Mouse (Mus musculus): ENCODE measurements at regions not wholly inside any gene's neighbourhood (a gene's known extent, or its start where the extent isn't known, plus 50 kb on each side); places are given as distances from the start of the nearest gene placed in this dataset.

DNA sequence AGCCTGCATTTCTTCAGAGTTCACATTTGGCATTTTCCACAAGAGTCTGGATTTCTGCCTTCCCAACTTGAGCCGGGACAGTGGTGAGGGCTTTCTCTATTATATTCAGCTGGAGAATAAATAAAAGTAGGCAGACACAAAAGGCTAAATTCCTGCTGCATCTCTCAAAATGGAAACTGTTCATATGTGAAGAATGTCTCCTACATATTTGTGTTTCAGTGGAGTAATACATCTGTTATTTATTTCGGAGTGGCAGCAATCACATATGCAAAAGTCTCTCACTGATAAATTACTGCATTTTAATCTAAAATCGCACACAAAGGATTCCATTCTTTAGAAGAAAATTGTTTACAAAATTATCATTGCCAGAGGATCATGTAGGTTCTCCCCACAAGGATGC lies 230.9 kb upstream of the Tank start:
- H3K36me3 ChIP-seq, result no peaks in the 10 kb centered on the region
- WGBS, result 88% methylated on average over 3 of the region's 3 CpGs
- H3K4me1 ChIP-seq (replicated peaks), result no peaks in the 10 kb centered on the region
- no peak overlapping the region for H3K4me3 ChIP-seq
- no peak for ATAC-seq (ENCODE audit: insufficient number of reproducible peaks, low FRiP score)
- H3K9ac ChIP-seq, result no peak overlapping the region
- H3K4me2 ChIP-seq, result no peak overlapping the region
- H3K9me3 ChIP-seq (replicated peaks), result no peaks in the 10 kb centered on the region
- H3K27me3 ChIP-seq (replicated peaks), result no peaks in the 10 kb centered on the region
- no peak overlapping the region for H3K27ac ChIP-seq (ENCODE audit: poor library complexity, severe bottlenecking)

DNA sequence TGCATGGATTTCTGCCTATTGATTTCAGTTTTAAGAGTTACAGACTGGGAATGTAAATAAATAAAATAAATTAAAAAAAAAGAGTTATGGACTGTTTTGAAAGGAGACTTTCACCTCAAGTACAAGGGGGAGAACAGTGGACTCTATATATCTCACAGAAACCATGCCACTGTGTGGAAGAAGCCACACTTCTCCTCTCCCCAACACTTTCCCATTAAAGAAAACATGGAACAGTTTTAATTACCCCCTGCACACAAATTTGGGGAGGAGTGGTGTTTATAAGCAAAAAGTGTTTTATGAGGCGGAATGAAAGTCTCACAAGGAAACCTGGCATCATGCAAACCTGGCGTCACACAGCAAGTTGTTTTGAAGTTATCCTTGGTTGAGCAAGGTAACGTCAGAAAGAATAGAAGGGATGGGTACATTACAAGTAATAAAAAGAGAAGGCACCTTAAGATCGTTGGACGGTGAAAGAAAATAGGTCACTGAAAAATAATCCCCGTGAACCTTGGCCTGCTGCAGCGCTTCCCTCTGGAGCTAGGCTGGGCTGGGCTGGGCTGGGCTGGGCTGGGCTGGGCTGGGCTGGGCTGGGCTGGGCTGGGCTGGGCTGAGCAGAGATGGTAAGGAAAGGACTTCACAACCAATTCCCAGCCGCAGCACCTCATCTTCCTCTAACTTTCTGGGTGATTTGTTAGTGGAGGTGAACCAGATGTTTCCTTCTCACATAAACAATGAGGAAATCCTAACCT lies 232.2 kb upstream of the Tank start:
- Histone ChIP-seq H3K4me3 (no peak overlapping the region), H3K4me1 (replicated peaks) (peaks cover 3% of the 10 kb centered on the region; the same call in 1 of the 2 replicates), H3K27ac (ENCODE audit: poor library complexity, severe bottlenecking) (no peak overlapping the region), H3K36me3 (no peaks in the 10 kb centered on the region), H3K4me2 (no peak overlapping the region), H3K9ac (no peak overlapping the region), H3K27me3 (replicated peaks) (no peaks in the 10 kb centered on the region), H3K9me3 (replicated peaks) (no peaks in the 10 kb centered on the region)
- ATAC-seq (ENCODE audit: insufficient number of reproducible peaks, low FRiP score), result no peak
- 63% methylated on average over 8 of the region's 8 CpGs for WGBS

DNA sequence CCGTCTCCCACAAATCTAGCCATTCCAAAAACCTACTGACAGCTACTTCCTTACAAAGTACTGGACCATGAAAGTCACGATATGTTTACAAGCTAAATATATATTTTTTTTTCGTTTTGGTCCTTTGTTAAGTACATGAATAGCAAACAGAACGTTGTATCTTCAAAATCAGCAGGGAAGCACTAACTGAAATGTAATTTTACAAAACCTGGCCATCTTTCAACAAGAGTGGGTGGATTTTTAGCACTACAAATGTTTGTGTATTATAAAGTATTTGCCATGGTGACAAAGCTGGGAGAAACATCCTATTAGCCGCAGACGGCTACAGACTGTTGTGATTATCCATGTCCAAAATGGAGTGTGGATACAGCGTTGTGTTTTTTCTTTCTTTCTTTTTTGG lies 233.1 kb upstream of the Tank start:
- Histone ChIP-seq H3K27ac (ENCODE audit: poor library complexity, severe bottlenecking) (no peak overlapping the region), H3K4me1 (replicated peaks) (peaks cover 5% of the 10 kb centered on the region; the same call in 1 of the 2 replicates), H3K27me3 (replicated peaks) (no peaks in the 10 kb centered on the region), H3K4me3 (no peak overlapping the region), H3K9me3 (replicated peaks) (no peaks in the 10 kb centered on the region), H3K36me3 (no peaks in the 10 kb centered on the region), H3K4me2 (no peak overlapping the region), H3K9ac (no peak overlapping the region)
- WGBS, result 82% methylated on average over 7 of the region's 7 CpGs
- ATAC-seq (ENCODE audit: insufficient number of reproducible peaks, low FRiP score), result no peak

DNA sequence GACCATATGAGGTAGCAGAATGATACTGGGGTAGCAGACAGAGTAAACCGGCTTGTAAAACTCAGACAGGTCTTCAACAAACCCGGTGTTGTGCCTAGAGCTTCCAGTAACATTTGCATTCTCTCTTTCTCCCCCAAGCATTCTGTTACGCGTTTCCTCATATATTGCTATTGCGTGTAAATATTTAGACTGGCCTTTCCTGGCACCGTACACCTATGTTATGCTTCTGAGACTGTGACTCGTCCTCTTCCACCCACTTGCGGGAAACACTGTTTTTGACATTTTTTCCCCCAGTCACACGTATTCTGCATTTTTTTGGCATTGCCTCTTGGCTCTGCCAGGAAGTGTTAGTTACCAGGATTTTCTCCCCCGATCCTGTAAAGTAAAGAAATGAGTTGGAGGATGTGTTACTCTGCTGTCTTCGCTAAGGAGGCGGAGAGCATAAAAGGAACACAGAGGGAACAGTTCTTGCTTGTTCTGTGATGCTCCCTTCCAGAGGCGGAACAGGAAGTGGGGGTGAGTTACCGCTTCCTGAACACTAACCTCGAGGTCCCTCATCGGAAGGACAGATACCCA lies 233.7 kb upstream of the Tank start:
- WGBS, result 81% methylated on average over 16 of the region's 16 CpGs
- no peaks in the 10 kb centered on the region for H3K36me3 ChIP-seq
- ATAC-seq (ENCODE audit: insufficient number of reproducible peaks, low FRiP score), result no peak

DNA sequence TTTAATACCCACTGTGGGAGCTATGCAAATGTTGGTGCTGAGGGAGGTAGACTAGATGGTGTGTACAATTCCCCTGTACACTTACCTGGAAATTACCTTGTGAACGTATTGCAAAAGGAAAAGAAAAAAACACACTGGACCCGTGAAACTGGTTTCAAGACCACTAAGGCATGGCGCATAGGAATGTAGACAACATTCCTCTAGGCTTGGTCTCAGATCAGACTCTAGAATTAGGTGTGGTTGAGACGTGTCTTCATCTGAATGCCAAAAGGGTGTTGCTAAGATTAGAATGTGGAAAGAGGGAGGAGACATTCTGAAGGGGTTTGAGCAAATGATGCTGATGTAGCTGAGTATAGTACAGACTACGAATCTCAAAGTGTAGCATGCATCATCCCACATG lies 237.1 kb upstream of the Tank start:
- no peak overlapping the region for H3K9ac ChIP-seq
- H3K36me3 ChIP-seq, result no peaks in the 10 kb centered on the region
- ATAC-seq (ENCODE audit: insufficient number of reproducible peaks, low FRiP score), result no peak
- no peak overlapping the region for H3K4me3 ChIP-seq
- no peak overlapping the region for H3K4me2 ChIP-seq
- no peaks in the 10 kb centered on the region for H3K27me3 ChIP-seq (replicated peaks)
- H3K27ac ChIP-seq (ENCODE audit: poor library complexity, severe bottlenecking), result no peak overlapping the region
- H3K4me1 ChIP-seq (replicated peaks), result peaks cover 5% of the 10 kb centered on the region; the same call in 1 of the 2 replicates
- H3K9me3 ChIP-seq (replicated peaks), result no peaks in the 10 kb centered on the region
- WGBS, result 43% methylated on average over 5 of the region's 5 CpGs

More for the DNA sequence above, 233.7 kb upstream of the Tank start:
- Histone ChIP-seq H3K4me1 (replicated peaks) (peaks cover 5% of the 10 kb centered on the region; the same call in 1 of the 2 replicates), H3K9me3 (replicated peaks) (no peaks in the 10 kb centered on the region), H3K27me3 (replicated peaks) (no peaks in the 10 kb centered on the region), H3K9ac (no peak overlapping the region), H3K4me3 (no peak overlapping the region), H3K4me2 (no peak overlapping the region), H3K27ac (ENCODE audit: poor library complexity, severe bottlenecking) (no peak overlapping the region)

DNA sequence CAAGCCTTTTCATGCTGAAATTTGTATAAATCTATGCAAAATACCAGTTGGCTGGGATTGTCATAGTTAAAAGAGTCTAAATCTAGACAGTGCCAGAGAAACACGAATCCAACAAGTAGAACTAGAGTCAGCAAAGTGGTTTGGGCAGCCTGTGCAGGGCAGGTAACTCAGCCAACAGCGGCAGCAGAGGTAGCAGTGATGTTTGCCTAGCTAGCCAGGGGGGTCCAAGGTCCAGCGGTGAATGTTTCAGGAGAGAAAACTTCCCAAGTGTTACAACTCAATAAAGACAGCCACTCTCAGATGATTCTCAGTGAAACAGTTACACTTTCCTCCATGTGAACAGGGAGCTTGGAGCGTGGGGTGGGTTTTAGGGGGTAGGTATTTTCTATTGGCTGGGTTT lies 259.2 kb upstream of the Tank start:
- Histone ChIP-seq H3K27ac (ENCODE audit: poor library complexity, severe bottlenecking) (no peak overlapping the region), H3K27me3 (replicated peaks) (no peaks in the 10 kb centered on the region), H3K36me3 (no peaks in the 10 kb centered on the region), H3K9me3 (replicated peaks) (no peaks in the 10 kb centered on the region), H3K9ac (no peak overlapping the region), H3K4me2 (no peak overlapping the region), H3K4me3 (no peak overlapping the region), H3K4me1 (replicated peaks) (no peaks in the 10 kb centered on the region)
- ATAC-seq (ENCODE audit: insufficient number of reproducible peaks, low FRiP score), result no peak
- 79% methylated on average over 4 of the region's 4 CpGs for WGBS

DNA sequence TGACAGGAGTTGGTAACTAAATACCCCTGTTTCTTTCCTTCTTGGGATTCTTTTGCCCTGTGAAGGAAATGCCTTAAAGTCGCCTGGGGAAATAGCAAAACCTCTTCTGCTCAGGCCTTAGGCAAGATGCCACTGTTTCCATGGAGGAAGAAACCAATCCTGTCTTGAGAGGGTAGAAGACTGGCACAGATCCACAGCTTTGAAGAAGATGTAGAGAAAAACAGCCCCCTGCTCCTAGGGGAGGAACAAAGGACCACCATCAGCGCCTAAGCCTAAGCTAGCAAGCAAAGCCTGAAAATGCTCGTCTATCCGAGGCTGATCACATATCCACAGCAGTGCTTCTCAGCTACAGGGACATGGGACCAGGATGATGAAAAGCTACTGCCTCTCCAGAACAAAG lies 268.0 kb upstream of the Tank start:
- H3K4me1 ChIP-seq (replicated peaks), result no peaks in the 10 kb centered on the region
- H3K27ac ChIP-seq (ENCODE audit: poor library complexity, severe bottlenecking), result no peak overlapping the region
- H3K9me3 ChIP-seq (replicated peaks), result no peaks in the 10 kb centered on the region
- H3K27me3 ChIP-seq (replicated peaks), result no peaks in the 10 kb centered on the region
- no peak for ATAC-seq (ENCODE audit: insufficient number of reproducible peaks, low FRiP score)
- H3K36me3 ChIP-seq, result no peaks in the 10 kb centered on the region
- WGBS, result 65% methylated on average over 4 of the region's 4 CpGs
- H3K4me2 ChIP-seq, result no peak overlapping the region
- no peak overlapping the region for H3K4me3 ChIP-seq
- no peak overlapping the region for H3K9ac ChIP-seq

DNA sequence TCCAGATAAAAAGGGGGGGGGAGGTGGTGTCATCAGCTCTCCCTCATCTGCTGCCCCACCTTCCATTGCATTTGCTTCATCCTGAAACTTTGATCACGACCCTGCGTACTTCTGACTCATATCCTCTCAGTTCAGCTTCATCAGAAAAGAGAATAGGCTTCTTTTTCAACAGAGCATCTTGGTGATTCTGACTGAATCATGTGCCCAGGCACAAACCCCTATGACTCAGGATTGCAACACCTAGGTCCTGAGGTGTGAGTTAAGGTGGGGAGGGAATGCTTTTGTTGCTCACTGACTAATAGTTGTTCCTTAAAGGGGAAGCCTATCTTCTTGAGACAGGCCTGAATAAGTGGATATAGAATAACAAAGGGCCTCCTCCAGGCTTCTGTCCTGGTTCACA lies 269.2 kb upstream of the Tank start:
- H3K36me3 ChIP-seq, result no peaks in the 10 kb centered on the region
- no peaks in the 10 kb centered on the region for H3K9me3 ChIP-seq (replicated peaks)
- no peak overlapping the region for H3K9ac ChIP-seq
- no peaks in the 10 kb centered on the region for H3K27me3 ChIP-seq (replicated peaks)
- no peaks in the 10 kb centered on the region for H3K4me1 ChIP-seq (replicated peaks)
- H3K27ac ChIP-seq (ENCODE audit: poor library complexity, severe bottlenecking), result no peak overlapping the region
- no peak for ATAC-seq (ENCODE audit: insufficient number of reproducible peaks, low FRiP score)
- H3K4me2 ChIP-seq, result no peak overlapping the region
- 68% methylated on average over 2 of the region's 2 CpGs for WGBS
- H3K4me3 ChIP-seq, result no peak overlapping the region

DNA sequence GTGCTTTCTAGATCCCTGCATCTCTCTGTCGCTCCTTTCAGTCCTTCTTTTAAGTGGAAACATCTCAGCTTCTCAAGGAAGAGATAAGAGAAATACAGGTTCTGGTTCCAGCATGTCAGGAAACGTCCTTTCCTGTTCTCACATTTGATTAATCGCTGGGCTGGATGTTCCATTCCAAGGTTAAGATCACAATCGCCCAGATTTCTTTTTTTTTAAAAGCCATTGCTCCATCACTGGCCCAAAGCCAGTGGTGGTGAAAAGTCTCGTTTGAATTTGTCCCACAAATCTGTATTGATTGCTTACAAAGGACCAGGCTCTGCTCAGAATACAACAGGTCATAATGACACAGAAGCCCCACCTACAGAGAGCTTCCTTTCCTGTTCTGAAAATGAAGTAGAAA lies 281.2 kb upstream of the Tank start:
- no peak overlapping the region for H3K9ac ChIP-seq
- 27% methylated on average over 5 of the region's 5 CpGs for WGBS
- no peaks in the 10 kb centered on the region for H3K27me3 ChIP-seq (replicated peaks)
- peaks cover 10% of the 10 kb centered on the region for H3K4me1 ChIP-seq (replicated peaks)
- H3K4me2 ChIP-seq, result no peak overlapping the region
- H3K9me3 ChIP-seq (replicated peaks), result no peaks in the 10 kb centered on the region
- peak overlapping the region; percentile 35; the same call in 1 of the 2 replicates for H3K27ac ChIP-seq (ENCODE audit: poor library complexity, severe bottlenecking)
- H3K36me3 ChIP-seq, result no peaks in the 10 kb centered on the region
- no peak overlapping the region for H3K4me3 ChIP-seq
- ATAC-seq (ENCODE audit: insufficient number of reproducible peaks, low FRiP score), result no peak

DNA sequence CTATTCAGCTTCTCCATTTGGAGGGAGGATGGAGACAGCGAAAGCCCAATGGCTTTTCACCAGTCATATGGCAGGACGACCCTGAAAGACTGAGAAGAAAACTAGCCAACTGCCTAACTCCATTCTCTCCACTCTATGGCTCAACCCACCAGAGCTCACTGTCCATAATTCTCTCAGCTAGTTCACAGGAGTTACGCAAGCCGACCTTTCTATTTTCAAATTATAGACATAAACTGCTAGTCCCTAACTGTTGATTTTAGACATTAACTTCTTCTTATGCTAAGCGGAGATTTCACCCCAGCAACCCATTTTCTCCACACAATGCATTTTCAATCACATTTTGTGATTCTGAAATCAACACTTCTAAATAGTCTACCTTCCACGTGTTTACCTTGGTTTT lies 281.8 kb upstream of the Tank start:
- H3K27me3 ChIP-seq (replicated peaks), result no peaks in the 10 kb centered on the region
- ATAC-seq (ENCODE audit: insufficient number of reproducible peaks, low FRiP score), result no peak
- H3K4me3 ChIP-seq, result no peak overlapping the region
- 71% methylated on average over 6 of the region's 6 CpGs for WGBS
- no peaks in the 10 kb centered on the region for H3K36me3 ChIP-seq
- H3K27ac ChIP-seq (ENCODE audit: poor library complexity, severe bottlenecking), result peak overlapping the region; percentile 35; the same call in 1 of the 2 replicates
- H3K4me1 ChIP-seq (replicated peaks), result peaks cover 10% of the 10 kb centered on the region
- H3K4me2 ChIP-seq, result no peak overlapping the region
- no peaks in the 10 kb centered on the region for H3K9me3 ChIP-seq (replicated peaks)
- H3K9ac ChIP-seq, result no peak overlapping the region

DNA sequence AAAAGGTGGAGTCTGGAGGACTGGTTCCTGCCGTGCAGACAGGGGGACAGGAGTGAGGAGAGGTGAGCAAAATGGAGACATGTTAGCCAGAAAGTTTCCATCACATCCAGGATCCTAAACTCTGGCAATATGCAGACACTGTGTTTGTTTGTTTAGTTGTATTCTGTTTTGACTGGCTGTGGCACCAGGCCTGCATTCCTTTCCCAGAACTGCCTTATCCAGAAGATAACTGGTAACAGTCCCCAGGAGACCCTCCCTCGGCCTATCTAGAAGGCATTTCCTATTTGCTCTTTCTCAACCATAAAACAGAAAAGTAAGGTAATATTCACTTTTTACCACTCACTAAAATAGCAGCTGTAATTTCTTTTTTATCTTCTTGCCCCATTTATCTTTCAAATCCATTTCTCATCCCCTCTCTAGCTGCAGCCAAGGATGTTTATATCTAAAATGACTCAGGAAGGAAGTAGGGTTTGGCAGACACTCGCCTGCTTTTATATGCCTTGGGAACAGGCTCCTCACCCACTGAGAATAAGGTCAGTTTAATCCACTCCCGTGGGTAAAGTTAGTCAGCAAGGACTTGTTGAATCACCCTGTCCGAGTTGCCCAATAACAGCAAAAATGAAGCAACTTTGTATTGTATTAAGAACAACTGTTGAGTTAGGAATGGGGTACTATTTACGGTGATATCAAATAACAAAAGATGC lies 283.0 kb upstream of the Tank start:
- Histone ChIP-seq H3K36me3 (no peaks in the 10 kb centered on the region), H3K4me2 (no peak overlapping the region), H3K27ac (ENCODE audit: poor library complexity, severe bottlenecking) (peak overlapping the region; percentile 59; the same call in 1 of the 2 replicates), H3K27me3 (replicated peaks) (no peaks in the 10 kb centered on the region), H3K4me3 (no peak overlapping the region), H3K4me1 (replicated peaks) (peaks cover 10% of the 10 kb centered on the region), H3K9ac (no peak overlapping the region), H3K9me3 (replicated peaks) (no peaks in the 10 kb centered on the region)
- 31% methylated on average over 6 of the region's 6 CpGs for WGBS
- ATAC-seq (ENCODE audit: insufficient number of reproducible peaks, low FRiP score), result no peak
